Comparison of ENCODE assay signal across 8 mouse cellular contexts in the genomic region with DNA sequence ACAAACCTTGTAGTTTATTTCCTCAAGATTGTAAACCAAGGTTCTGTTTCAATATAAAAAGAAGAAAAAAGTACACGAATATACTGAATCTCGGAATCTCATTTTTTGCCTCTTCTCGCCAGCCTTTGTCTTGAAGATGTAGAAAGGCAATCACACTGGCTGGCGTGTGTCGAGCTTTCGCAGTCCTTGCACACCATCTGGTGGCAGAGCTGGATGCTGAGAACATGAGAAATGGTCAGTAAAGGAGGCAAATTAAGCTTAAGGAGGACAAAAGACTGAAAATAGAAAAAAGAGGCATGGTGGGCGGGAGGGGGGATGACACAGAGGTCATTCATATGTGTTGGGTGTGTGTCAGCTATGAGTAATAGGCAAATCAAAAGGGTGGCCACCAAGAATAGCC. TPM values are rescaled to one million over a fixed set of nuclear protein-coding genes. Genes with fewer than 3 reads are reported as not detected.
DNase-seq lines count a peak whose midpoint lies in the region; TF ChIP-seq lines count a peak whose summit lies in the region.

No protein-coding gene starts in this region.

- H3K27ac ChIP-seq in gastrocnemius, adult 2 months: no peak overlapping the region

- H3K4me3 ChIP-seq in gastrocnemius, adult 2 months: no peak overlapping the region

- DNase-seq in thymus, postnatal 4 days: peak; percentile 15
- no peak for DNase-seq in thymus, adult 18-20 months
- peak; percentile 75 to 84 for DNase-seq in cerebellum, postnatal 25 days
- peak; percentile 36 for DNase-seq in gastrocnemius, adult 2 months
- peak; percentile 27 to 72 for DNase-seq in kidney, postnatal 36 days
- peak; percentile 50 for DNase-seq in lung, postnatal 14 days
- peak; percentile 83 to 87 for DNase-seq in right cerebral cortex, postnatal 10 days (ENCODE audit: low spot score in 2 of 2)
- DNase-seq in thymus, postnatal 0 days (ENCODE audit: low spot score): no peak

- peak; percentile 54 for TF ChIP-seq CTCF in gastrocnemius, adult 2 months (IDR thresholded peaks at IDR 0.05)

- intact Hi-C loops in gastrocnemius, adult 2 months (cut with DNase I): no loop called here

RNA-seq across cellular contexts. Expression of gene Ap1s3, which starts 31.6 kb away (rescaled TPM):
- not detected for total RNA-seq in gastrocnemius, adult 2 months (2021)
- 1.2 and 1.3 TPM in 2 replicates for polyA plus RNA-seq in thymus, postnatal 0 days (2015; fragmentation: Nextera tagmentation; extraction: Ambion mirVana)

Comparison
In these comparisons a context has a peak if more than half of its experiments do, and no peak if none do; other contexts are left out.
1. DNase-seq: peak in thymus, postnatal 4 days (single experiment), cerebellum, postnatal 25 days (2 of 2), gastrocnemius, adult 2 months (single experiment), kidney, postnatal 36 days (2 of 2), lung, postnatal 14 days (single experiment) and right cerebral cortex, postnatal 10 days (2 of 2); none in thymus, adult 18-20 months (0 of 2) and thymus, postnatal 0 days (single experiment).